Mouse (Mus musculus): Measurements from ENCODE around the gene Xrcc3. TPM values are rescaled to one million over a fixed set of nuclear protein-coding genes. Genes with fewer than 3 reads are reported as not detected.

Xrcc3 gene
- polyA plus RNA-seq, 1 experiment from 2014 or later = 5.8 TPM

DNA sequence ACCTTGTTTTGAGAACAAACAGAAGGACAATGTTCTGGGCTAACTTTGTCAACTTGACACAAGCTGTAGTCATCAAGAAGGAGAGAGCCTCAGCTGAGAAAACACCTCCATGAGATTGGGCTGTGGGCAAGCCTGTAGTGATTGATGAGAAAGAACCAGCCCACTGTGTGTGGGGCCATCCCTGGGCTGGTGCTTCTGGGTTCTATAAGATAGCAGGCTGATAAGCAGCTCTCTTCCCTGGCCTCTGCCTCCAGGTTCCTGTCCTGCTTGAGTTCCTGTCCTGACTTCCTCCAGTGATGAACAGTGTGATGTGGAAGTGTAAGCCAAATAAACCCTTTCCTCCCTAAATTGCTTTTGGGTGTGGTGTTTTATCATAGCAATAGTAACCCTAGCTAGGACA lies 59.0 kb downstream of the Xrcc3 start:
- Histone ChIP-seq H3K9ac (no peak overlapping the region), H3K27ac (no peak overlapping the region), H3K27me3 (no peaks in the 10 kb centered on the region), H3K36me3 (no peaks in the 10 kb centered on the region), H3K9me3 (replicated peaks) (no peaks in the 10 kb centered on the region), H3K4me2 (replicated peaks) (no peak overlapping the region), H3K4me1 (peaks cover 11% of the 10 kb centered on the region), H3K4me3 (no peak overlapping the region)
- no peak for ATAC-seq (ENCODE audit: low FRiP score)

DNA sequence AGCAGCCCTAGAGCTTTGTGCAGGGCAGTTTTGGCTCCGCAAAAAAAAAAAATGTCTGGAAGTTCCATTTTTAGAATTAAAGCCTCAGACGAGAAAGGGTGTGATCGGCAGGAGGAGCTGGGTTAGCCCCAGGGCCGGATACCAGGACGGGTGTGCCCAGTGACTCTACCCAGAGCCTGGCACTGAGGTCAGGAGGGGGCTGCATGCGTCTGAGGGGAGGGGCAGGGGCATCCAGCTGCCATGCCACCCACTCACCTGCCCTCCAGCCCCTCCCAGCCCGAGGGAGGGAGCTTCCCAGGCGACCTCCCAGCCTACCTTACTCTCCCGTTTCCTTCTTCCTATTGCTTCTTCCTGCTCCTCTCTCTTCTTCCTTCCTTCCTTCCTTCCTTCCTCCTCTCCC lies 60.3 kb downstream of the Xrcc3 start:
- Histone ChIP-seq H3K4me3 (no peak overlapping the region), H3K27ac (no peak overlapping the region), H3K4me1 (peaks cover 7% of the 10 kb centered on the region), H3K27me3 (no peaks in the 10 kb centered on the region), H3K9ac (no peak overlapping the region), H3K4me2 (replicated peaks) (no peak overlapping the region), H3K9me3 (replicated peaks) (no peaks in the 10 kb centered on the region), H3K36me3 (no peaks in the 10 kb centered on the region)
- WGBS = 62% methylated on average over 9 of the region's 9 CpGs
- ATAC-seq (ENCODE audit: low FRiP score) = no peak

Other genes with a start within 250 kb of the Xrcc3 start
- 80.7 and 82.0 TPM in 2 replicates for gene Mark3, start 239.3 kb downstream of the Xrcc3 start, polyA plus RNA-seq (2016; fragmentation: Nextera tagmentation; extraction: Ambion mirVana)
- 1,558 and 1,759 TPM in 2 replicates for gene Ckb, start 141.5 kb downstream of the Xrcc3 start, polyA plus RNA-seq (2016; fragmentation: Nextera tagmentation; extraction: Ambion mirVana)
- 10.7 and 10.8 TPM in 2 replicates for gene Trmt61a, start 135.8 kb downstream of the Xrcc3 start, polyA plus RNA-seq (2016; fragmentation: Nextera tagmentation; extraction: Ambion mirVana)
- 60.4 and 62.3 TPM in 2 replicates for gene Bag5, start 100.6 kb downstream of the Xrcc3 start, polyA plus RNA-seq (2016; fragmentation: Nextera tagmentation; extraction: Ambion mirVana)
- 49.9 and 54.0 TPM in 2 replicates for gene Apopt1, start 100.6 kb downstream of the Xrcc3 start, polyA plus RNA-seq (2016; fragmentation: Nextera tagmentation; extraction: Ambion mirVana)
- gene Klc1, start 55.0 kb downstream of the Xrcc3 start, polyA plus RNA-seq (2016; fragmentation: Nextera tagmentation; extraction: Ambion mirVana) = 430 and 446 TPM in 2 replicates
- 53.5 and 56.8 TPM in 2 replicates for gene Zfyve21, start 297 bp upstream of the Xrcc3 start, polyA plus RNA-seq (2016; fragmentation: Nextera tagmentation; extraction: Ambion mirVana)
- gene Ppp1r13b, start 94.2 kb upstream of the Xrcc3 start, polyA plus RNA-seq (2016; fragmentation: Nextera tagmentation; extraction: Ambion mirVana) = 18.5 and 21.4 TPM in 2 replicates
- 524 and 615 TPM in 2 replicates for gene Atp5mpl, start 153.1 kb upstream of the Xrcc3 start, polyA plus RNA-seq (2016; fragmentation: Nextera tagmentation; extraction: Ambion mirVana)
- gene Tdrd9, start 157.7 kb upstream of the Xrcc3 start, polyA plus RNA-seq (2016; fragmentation: Nextera tagmentation; extraction: Ambion mirVana) = 0.36 and 0.63 TPM in 2 replicates
- not detected in 2 replicates for gene Rd3l, start 167.4 kb upstream of the Xrcc3 start, polyA plus RNA-seq (2016; fragmentation: Nextera tagmentation; extraction: Ambion mirVana)

Measured in hindbrain, embryonic 12.5 days (tissue).